Mouse (Mus musculus) layer of hippocampus, postnatal 25 days (tissue): Measurements from ENCODE around the gene Ciita. TPM values are rescaled to one million over a fixed set of nuclear protein-coding genes. Genes with fewer than 3 reads are reported as not detected.

Experiments
- DNase-seq, 2 experiments: peaks; one replicate each; pipeline ENCODE4 v3.0.0; 2022; ENCODE audit warnings: mixed read lengths in 2 of 2, low spot score in 1 of 2; ENCODE audit errors: extremely low spot score in 1 of 2
- total RNA-seq, 2 experiments: library from RNA; stranded (reverse); gene quantifications; 2 replicates each; pipeline ENCODE4 v1.2.3; 2021

Gene Ciita
- total RNA-seq, 2 experiments from 2014 or later: not detected

GRCm38 (mm10) chr16:10510477-10511133 is 30.7 kb downstream of the Ciita start:
- DNase-seq: no peak

GRCm38 (mm10) chr16:10511134-10511520 is 31.3 kb downstream of the Ciita start:
- DNase-seq: no peak

GRCm38 (mm10) chr16:10515953-10516572 is 36.2 kb downstream of the Ciita start:
- DNase-seq: no peak

- no peak for DNase-seq
These were observed 38.2 kb downstream of the Ciita start for GRCm38 (mm10) chr16:10518030-10518429.

GRCm38 (mm10) chr16:10520908-10521614 is 41.2 kb downstream of the Ciita start:
- peak; percentile 64 to 94 for DNase-seq

- DNase-seq: peak; percentile 40 to 81
These were observed 43.0 kb downstream of the Ciita start for GRCm38 (mm10) chr16:10522811-10523210.

- DNase-seq: no peak
These were observed 43.8 kb downstream of the Ciita start for GRCm38 (mm10) chr16:10523650-10524049.

GRCm38 (mm10) chr16:10524866-10525609 is 45.2 kb downstream of the Ciita start:
- no peak for DNase-seq

- DNase-seq: no peak
These were observed 45.7 kb downstream of the Ciita start for GRCm38 (mm10) chr16:10525610-10525980.

GRCm38 (mm10) chr16:10527046-10527644 is 47.3 kb downstream of the Ciita start:
- DNase-seq: no peak

GRCm38 (mm10) chr16:10528382-10528781 is 48.5 kb downstream of the Ciita start:
- DNase-seq: no peak

- no peak for DNase-seq
These were observed 50.3 kb downstream of the Ciita start for GRCm38 (mm10) chr16:10530179-10530578.

GRCm38 (mm10) chr16:10533781-10534180 is 53.9 kb downstream of the Ciita start:
- DNase-seq: no peak

- DNase-seq: no peak
These were observed 54.7 kb downstream of the Ciita start for GRCm38 (mm10) chr16:10534567-10534966.

GRCm38 (mm10) chr16:10536323-10536722 is 56.5 kb downstream of the Ciita start:
- no peak for DNase-seq

- no peak for DNase-seq
These were observed 57.1 kb downstream of the Ciita start for GRCm38 (mm10) chr16:10536961-10537360.

GRCm38 (mm10) chr16:10540763-10541597 is 61.1 kb downstream of the Ciita start:
- DNase-seq: no peak

GRCm38 (mm10) chr16:10541598-10541930 is 61.7 kb downstream of the Ciita start:
- DNase-seq: no peak

- no peak for DNase-seq
These were observed 62.4 kb downstream of the Ciita start for GRCm38 (mm10) chr16:10542266-10542665.
